Mouse (Mus musculus) Patski (cell line): Measurements from ENCODE around the gene Pfkfb2. TPM values are rescaled to one million over a fixed set of nuclear protein-coding genes. Genes with fewer than 3 reads are reported as not detected.

Experiments
- ATAC-seq: fragments of 100-300 bp; one replicate; pipeline ENCODE4 v1.8.0; 2021
- CTCF ChIA-PET: fragments of 350-600 bp; sonication (Branson Sonifier 250); formaldehyde crosslinking; loops from one replicate; lab custom pipeline; 2022; ENCODE audit warnings: inconsistent platforms; lab: Charles Lee
- POLR2A ChIA-PET: fragments of 350-600 bp; sonication (Branson Sonifier 250); formaldehyde crosslinking; loops from one replicate; lab custom pipeline; 2022; ENCODE audit warnings: antibody characterized with exemption, inconsistent platforms; lab: Charles Lee
- DNase-seq: peaks from one replicate; pipeline ENCODE4 v3.0.0-alpha.2; 2011; ENCODE audit warnings: low read depth, low spot score
- H3K27me3 ChIP-seq: fragments of 371-371 bp; one replicate; pipeline ENCODE4 v1.5.1; 2021
- CTCF ChIP-seq: fragments of 100-300 bp; IDR thresholded peaks from one replicate; pipeline ENCODE4 v1.5.1; 2021
- in situ Hi-C: fragments of 300-500 bp; cut with MboI; formaldehyde crosslinking; loops from 3 replicates; pipeline ENCODE4 v1.11.1; 2018; ENCODE audit warnings: low pct_unique_long_range_greater_than_20kb, mixed read lengths
- polyA plus RNA-seq: library from polyadenylated mRNA; unstranded; gene quantifications from one replicate; pipeline ENCODE4 v1.2.3, GENCODE M21; 2021

The Pfkfb2 gene
- polyA plus RNA-seq, 1 experiment from 2014 or later = 26.0 TPM

DNA sequence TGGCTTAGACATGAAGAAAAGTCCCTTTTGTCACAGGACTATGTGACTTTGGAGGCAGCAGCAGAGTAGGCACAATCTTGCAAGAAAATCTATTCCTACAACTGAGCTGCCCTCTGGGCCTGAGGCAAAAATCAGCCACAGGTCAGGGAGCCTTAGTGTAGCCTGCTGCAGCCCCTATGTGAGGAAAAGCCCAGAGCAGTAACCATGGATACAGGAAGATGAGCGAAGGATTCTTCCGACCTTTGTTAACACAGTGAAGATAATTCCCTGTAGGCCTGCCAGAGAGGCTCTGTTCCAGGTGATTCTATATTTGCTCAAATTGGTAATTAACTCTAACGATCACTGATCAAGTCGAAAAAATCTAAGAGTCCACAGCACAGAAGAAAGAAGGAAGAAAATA, 85.0 kb downstream of the Pfkfb2 start:
- CTCF ChIA-PET = no interaction called here
- H3K27me3 ChIP-seq = no peaks in the 10 kb centered on the region
- ATAC-seq (no peak), DNase-seq (no peak)
- no peak for TF ChIP-seq CTCF
- POLR2A ChIA-PET = no interaction called here
- in situ Hi-C loops = no loop called here

DNA sequence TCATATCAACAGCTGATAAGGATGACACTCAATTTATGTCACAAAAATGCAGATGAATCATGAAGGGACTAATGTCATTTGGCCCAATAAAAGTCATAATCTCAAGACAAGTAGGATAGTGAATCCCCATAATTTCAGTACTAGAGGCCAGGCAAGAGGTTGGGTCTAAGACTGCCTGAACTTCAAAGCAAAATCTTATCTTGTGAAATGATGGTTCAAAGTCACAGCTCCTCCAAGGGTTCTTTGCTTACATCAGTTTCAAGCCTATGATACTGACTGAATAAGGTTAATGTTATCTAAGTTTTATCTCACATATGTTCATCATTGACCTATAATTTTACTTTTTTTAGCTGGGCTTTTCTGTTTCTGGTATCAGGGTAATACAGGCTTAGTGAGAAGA, 88.1 kb downstream of the Pfkfb2 start:
- ChIA-PET CTCF (interaction anchor here (0.9 to 1.2 kb wide), 2 partner anchors 33 to 38 kb away, joined by 3 read pairs; no protein-coding TSS in a partner anchor), POLR2A (no interaction called here)
- ATAC-seq = no peak
- DNase-seq = no peak
- H3K27me3 ChIP-seq = no peaks in the 10 kb centered on the region
- in situ Hi-C loops = no loop called here
- TF ChIP-seq CTCF = no peak

Other genes with a start within 250 kb of the Pfkfb2 start
- not detected for gene Zp3r, start 99.6 kb downstream of the Pfkfb2 start, polyA plus RNA-seq
- 2.7 TPM for gene C4bp, start 67.6 kb downstream of the Pfkfb2 start, polyA plus RNA-seq
- gene Gm29427, start 13.5 kb downstream of the Pfkfb2 start, polyA plus RNA-seq = 0.04 TPM
- gene Yod1, start 11.9 kb downstream of the Pfkfb2 start, polyA plus RNA-seq = 3.4 TPM
- gene AA986860, start 2.7 kb upstream of the Pfkfb2 start, polyA plus RNA-seq = 11.1 TPM
- 0.31 TPM for gene Fcamr, start 71.6 kb upstream of the Pfkfb2 start, polyA plus RNA-seq
- not detected for gene Pigr, start 97.4 kb upstream of the Pfkfb2 start, polyA plus RNA-seq
- not detected for gene Fcmr, start 136.4 kb upstream of the Pfkfb2 start, polyA plus RNA-seq
- gene Il24, start 158.2 kb upstream of the Pfkfb2 start, polyA plus RNA-seq = 0.12 TPM
- not detected for gene Il20, start 182.2 kb upstream of the Pfkfb2 start, polyA plus RNA-seq
- 0.17 TPM for gene Il19, start 210.9 kb upstream of the Pfkfb2 start, polyA plus RNA-seq